Mouse (Mus musculus): Measurements from ENCODE around the gene Myh14.
"Not testable (repeated sequence)": the region's sequence is repeated elsewhere in the genome, so short reads cannot be mapped to it uniquely, and the experiment has no call there.

Myh14 gene

GRCm38 (mm10) chr7:44670803-44671202, at the start of gene Myh14:
Gene Myh14 (minus strand): TSS chr7:44670843.
- DNase-seq: peak; percentile 89

GRCm38 (mm10) chr7:44709881-44710280, 39.2 kb upstream of the Myh14 start:
- no peak for DNase-seq

- no peak for DNase-seq
These were observed 37.9 kb upstream of the Myh14 start, which contains the start of gene Izumo2 for GRCm38 (mm10) chr7:44708574-44708973. Gene Izumo2 (plus strand): TSS chr7:44708742.

- DNase-seq: not testable (repeated sequence)
These were observed 37.5 kb upstream of the Myh14 start for GRCm38 (mm10) chr7:44708093-44708492.

- DNase-seq: no peak
These were observed 36.6 kb upstream of the Myh14 start for GRCm38 (mm10) chr7:44707169-44707675.

- no peak for DNase-seq
These were observed 35.7 kb upstream of the Myh14 start for GRCm38 (mm10) chr7:44706322-44706721.

GRCm38 (mm10) chr7:44705086-44705485, 34.4 kb upstream of the Myh14 start:
- no peak for DNase-seq

GRCm38 (mm10) chr7:44704363-44704762, 33.7 kb upstream of the Myh14 start:
- no peak for DNase-seq

GRCm38 (mm10) chr7:44702985-44703384, 32.3 kb upstream of the Myh14 start:
- no peak for DNase-seq

GRCm38 (mm10) chr7:44701921-44702320, 31.3 kb upstream of the Myh14 start:
- DNase-seq: no peak

- DNase-seq: no peak
These were observed 27.3 kb upstream of the Myh14 start for GRCm38 (mm10) chr7:44697980-44698379.

GRCm38 (mm10) chr7:44697191-44697710, 26.6 kb upstream of the Myh14 start:
- no peak for DNase-seq

GRCm38 (mm10) chr7:44695223-44695622, 24.6 kb upstream of the Myh14 start:
- no peak for DNase-seq

GRCm38 (mm10) chr7:44693427-44694175, 23.0 kb upstream of the Myh14 start:
- no peak for DNase-seq

- no peak for DNase-seq
These were observed 18.7 kb upstream of the Myh14 start for GRCm38 (mm10) chr7:44689331-44689730.

- no peak for DNase-seq
These were observed 18.2 kb upstream of the Myh14 start for GRCm38 (mm10) chr7:44688890-44689289.

GRCm38 (mm10) chr7:44685531-44686402, 15.1 kb upstream of the Myh14 start:
- no peak for DNase-seq

- no peak for DNase-seq
These were observed 13.0 kb upstream of the Myh14 start for GRCm38 (mm10) chr7:44683656-44684055.

GRCm38 (mm10) chr7:44676611-44677010, 6.0 kb upstream of the Myh14 start:
- no peak for DNase-seq

- DNase-seq: no peak
These were observed 5.5 kb upstream of the Myh14 start for GRCm38 (mm10) chr7:44676126-44676525.

GRCm38 (mm10) chr7:44675171-44675570, 4.5 kb upstream of the Myh14 start:
- no peak for DNase-seq

- DNase-seq: no peak
These were observed 3.9 kb upstream of the Myh14 start for GRCm38 (mm10) chr7:44674511-44674910.

- DNase-seq: no peak
These were observed 1.6 kb upstream of the Myh14 start for GRCm38 (mm10) chr7:44672193-44672592.
